Comparison of ENCODE assay signal across 8 mouse cellular contexts in the genomic region with DNA sequence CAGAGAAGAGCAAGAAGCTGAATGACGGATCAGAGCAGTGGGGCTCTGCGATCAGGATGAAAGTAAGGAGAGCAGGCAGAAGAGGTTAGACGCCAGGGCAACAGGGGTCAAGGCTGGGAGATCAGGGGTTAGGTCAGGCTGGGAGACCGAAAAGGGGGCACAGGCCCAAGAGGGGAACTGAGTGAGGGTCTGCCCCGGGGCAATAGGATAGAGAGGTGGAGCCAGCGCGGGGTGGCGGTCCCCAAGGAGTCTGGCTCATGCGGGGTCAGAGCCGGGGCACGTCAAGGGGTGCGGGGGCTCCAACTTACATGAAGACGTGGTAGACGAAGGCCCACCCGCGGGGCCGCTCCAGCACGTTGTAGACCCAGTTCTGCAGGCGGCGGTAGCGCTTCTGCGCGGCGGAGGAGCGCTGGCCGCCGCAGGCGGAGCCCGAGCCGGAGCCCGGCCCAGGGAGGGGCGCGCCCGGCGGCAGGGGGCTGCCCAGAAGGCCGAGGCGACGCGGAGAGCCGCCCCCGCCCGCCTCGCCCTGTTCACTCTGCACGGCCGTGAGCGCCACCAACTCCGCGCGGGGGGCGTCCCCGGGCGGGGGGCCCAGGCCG. TPM values are rescaled to one million over a fixed set of nuclear protein-coding genes. Genes with fewer than 3 reads are reported as not detected.
DNase-seq lines count a peak whose midpoint lies in the region; ATAC-seq and TF ChIP-seq lines count a peak whose summit lies in the region.

No protein-coding gene starts in this region.

- no peak for TF ChIP-seq CTCF in kidney, adult 2 months (conservative IDR thresholded peaks at IDR 0.05; ENCODE audit: insufficient read depth, insufficient read length, low read depth, low read length)

- peak overlapping the region; percentile 12; the same call in 1 of the 2 replicates for H3K4me3 ChIP-seq in kidney, adult 2 months (ENCODE audit: insufficient read depth, low read depth, low read length)
- peak overlapping the region; percentile 62 for H3K4me3 ChIP-seq in forebrain, embryonic 14.5 days (ENCODE audit: low read depth, low read length)
- peak overlapping the region; percentile 70 for H3K4me3 ChIP-seq in intestine, embryonic 16.5 days (ENCODE audit: low read length)
- H3K4me3 ChIP-seq in midbrain, embryonic 16.5 days (ENCODE audit: low read depth, low read length) = peak overlapping the region; percentile 61

- no peak overlapping the region for H3K27ac ChIP-seq in kidney, adult 2 months (ENCODE audit: insufficient read depth, low read depth, low read length)
- no peak overlapping the region for H3K27ac ChIP-seq in forebrain, embryonic 14.5 days (ENCODE audit: low read depth, low read length)
- no peak overlapping the region for H3K27ac ChIP-seq in intestine, embryonic 16.5 days (ENCODE audit: low read length)
- H3K27ac ChIP-seq in midbrain, embryonic 16.5 days (ENCODE audit: low read length) = no peak overlapping the region

- H3K4me2 ChIP-seq in forebrain, embryonic 14.5 days (ENCODE audit: low read length) = peak overlapping the region; percentile 100
- H3K4me2 ChIP-seq in intestine, embryonic 16.5 days (ENCODE audit: low read depth, low read length) = peak overlapping the region; percentile 100
- peak overlapping the region; percentile 99 for H3K4me2 ChIP-seq in midbrain, embryonic 16.5 days (ENCODE audit: low read length)

- peak; percentile 56 for ATAC-seq in forebrain, embryonic 14.5 days
- peak; percentile 53 for ATAC-seq in intestine, embryonic 16.5 days
- peak; percentile 67 for ATAC-seq in midbrain, embryonic 16.5 days

- WGBS in kidney, adult 2 months = 11% methylated on average over 53 of the region's 53 CpGs
- WGBS in forebrain, embryonic 14.5 days = 2% methylated on average over 42 of the region's 53 CpGs
- WGBS in intestine, embryonic 16.5 days = 5% methylated on average over 37 of the region's 53 CpGs
- 7% methylated on average over 19 of the region's 53 CpGs for WGBS in midbrain, embryonic 16.5 days

- H3K4me1 ChIP-seq in kidney, adult 2 months (ENCODE audit: control insufficient read depth, insufficient read depth, low read length) = no peaks in the 10 kb centered on the region
- H3K4me1 ChIP-seq in forebrain, embryonic 14.5 days (ENCODE audit: control insufficient read depth, insufficient read depth, low read length) = peaks cover 4% of the 10 kb centered on the region; the same call in 1 of the 2 replicates
- peaks cover 8% of the 10 kb centered on the region; the same call in 1 of the 2 replicates for H3K4me1 ChIP-seq in intestine, embryonic 16.5 days (ENCODE audit: control insufficient read depth, insufficient read depth, low read length)
- H3K4me1 ChIP-seq in midbrain, embryonic 16.5 days (ENCODE audit: control insufficient read depth, insufficient read depth, low read length) = peaks cover 4% of the 10 kb centered on the region

- H3K36me3 ChIP-seq in kidney, adult 2 months (ENCODE audit: control insufficient read depth, insufficient read depth, low read length) = no peaks in the 10 kb centered on the region
- H3K36me3 ChIP-seq in forebrain, embryonic 14.5 days (ENCODE audit: control insufficient read depth, insufficient read depth, low read length) = no peaks in the 10 kb centered on the region
- no peaks in the 10 kb centered on the region for H3K36me3 ChIP-seq in intestine, embryonic 16.5 days (ENCODE audit: control insufficient read depth, insufficient read depth, low read length)
- H3K36me3 ChIP-seq in midbrain, embryonic 16.5 days (ENCODE audit: control insufficient read depth, insufficient read depth, low read length) = no peaks in the 10 kb centered on the region

- H3K9me3 ChIP-seq in forebrain, embryonic 14.5 days (replicated peaks; ENCODE audit: control insufficient read depth, low read length) = no peaks in the 10 kb centered on the region
- no peaks in the 10 kb centered on the region for H3K9me3 ChIP-seq in intestine, embryonic 16.5 days (ENCODE audit: control insufficient read depth, low read length)
- no peaks in the 10 kb centered on the region for H3K9me3 ChIP-seq in midbrain, embryonic 16.5 days (replicated peaks; ENCODE audit: control insufficient read depth, low read length, poor library complexity, severe bottlenecking)

- H3K27me3 ChIP-seq in kidney, adult 2 months (replicated peaks; ENCODE audit: control insufficient read depth, insufficient read depth, low read length) = no peaks in the 10 kb centered on the region; the same call in 1 of the 2 replicates
- H3K27me3 ChIP-seq in forebrain, embryonic 14.5 days (replicated peaks; ENCODE audit: control insufficient read depth, insufficient read depth, low read length) = peaks cover 44% of the 10 kb centered on the region
- peaks cover 46% of the 10 kb centered on the region for H3K27me3 ChIP-seq in intestine, embryonic 16.5 days (replicated peaks; ENCODE audit: control insufficient read depth, insufficient read depth, low read length)
- peaks cover 31% of the 10 kb centered on the region for H3K27me3 ChIP-seq in midbrain, embryonic 16.5 days (ENCODE audit: control insufficient read depth, insufficient read depth, low read depth, low read length)

- no peak for DNase-seq in kidney, adult 2 months
- DNase-seq in kidney, adult 9 months = no peak
- DNase-seq in adrenal gland, postnatal 10 days = peak; percentile 45
- DNase-seq in forebrain, embryonic 14.5 days (ENCODE audit: low spot score) = peak; percentile 50
- no peak for DNase-seq in thymus, postnatal 10 days (ENCODE audit: low spot score in 2 of 2)
- DNase-seq in testis, postnatal 14 days (ENCODE audit: low spot score) = no peak

- peak overlapping the region; percentile 62 for H3K9ac ChIP-seq in forebrain, embryonic 14.5 days (ENCODE audit: low read length)
- H3K9ac ChIP-seq in intestine, embryonic 16.5 days (ENCODE audit: low read depth, low read length) = peak overlapping the region; percentile 66
- H3K9ac ChIP-seq in midbrain, embryonic 16.5 days (ENCODE audit: low read depth, low read length) = peak overlapping the region; percentile 66

- TF ChIP-seq POLR2A in kidney, adult 2 months (IDR thresholded peaks at IDR 0.05; ENCODE audit: low read depth, low read length) = no peak

RNA-seq across cellular contexts. Expression of a gene that starts 1.8 kb away (rescaled TPM):
- 0.86 and 1.0 TPM in 2 replicates for polyA plus RNA-seq in kidney, adult 2 months (2012; rRNA removed)
- total RNA-seq in adrenal gland, postnatal 10 days (2021) = 1 to 10 TPM; 4.1 to 7.7 TPM
- 5.0 and 6.5 TPM in 2 replicates for polyA plus RNA-seq in forebrain, embryonic 14.5 days (2014; fragmentation: Nextera tagmentation; extraction: Ambion mirVana)
- 2.0 and 2.3 TPM in 2 replicates for polyA plus RNA-seq in intestine, embryonic 16.5 days (2015; fragmentation: Nextera tagmentation; extraction: Ambion mirVana)
- polyA plus RNA-seq in midbrain, embryonic 16.5 days (2015; fragmentation: Nextera tagmentation; extraction: Ambion mirVana) = 5.3 and 5.8 TPM in 2 replicates

Comparison
In these comparisons a context has a peak if more than half of its experiments do, and no peak if none do; other contexts are left out.
1. DNase-seq: peak in adrenal gland, postnatal 10 days (single experiment) and forebrain, embryonic 14.5 days (single experiment); none in kidney, adult 2 months (single experiment), kidney, adult 9 months (single experiment), thymus, postnatal 10 days (0 of 2) and testis, postnatal 14 days (single experiment).
2. H3K4me3 ChIP-seq: peak in every context shown above with its lines; median percentile 70 in intestine, embryonic 16.5 days; 62 in forebrain, embryonic 14.5 days; 61 in midbrain, embryonic 16.5 days; 12 in kidney, adult 2 months.
3. Peak in every context shown above with its lines, with median percentiles within 50 percentile points of each other: ATAC-seq, H3K4me2 ChIP-seq and H3K9ac ChIP-seq.